Mouse (Mus musculus) embryonic fibroblast, embryonic 13.5 days (primary cell): Measurements from ENCODE around the gene Lamc3.

Experiments
- CTCF ChIP-seq: IDR thresholded peaks from 2 replicates; pipeline ENCODE4 v1.5.1; 2011; ENCODE audit warnings: mild to moderate bottlenecking, control low read depth, low read length, moderate library complexity, borderline replicate concordance; ENCODE audit not compliant: insufficient read depth
- POLR2A ChIP-seq: IDR thresholded peaks from 2 replicates; pipeline ENCODE4 v1.6.1; 2011; ENCODE audit warnings: low read depth, mild to moderate bottlenecking, control low read depth, low read length, moderate library complexity

GRCm38 (mm10) chr2:31857180-31857579 lies 29.9 kb upstream of the Lamc3 start:
- TF ChIP-seq CTCF (no peak), POLR2A (no peak)
